Mouse (Mus musculus) spleen, adult 2 months (tissue): ENCODE data around the gene Scel. TPM values are rescaled to one million over a fixed set of nuclear protein-coding genes. Genes with fewer than 3 reads are reported as not detected.

Experiments
- DNase-seq, 2 experiments: peaks; one replicate each; pipeline versions ENCODE4 v3.0.0 to v3.0.0-alpha.2; 2012 to 2021; ENCODE audit warnings: low spot score in 2 of 2, low read depth in 1 of 2
- H3K27ac ChIP-seq: fragments of 200-500 bp; 2 replicates; pipeline ENCODE4 v1.5.1; 2012; ENCODE audit warnings: low read length, inconsistent platforms; ENCODE audit not compliant: insufficient read depth
- H3K27me3 ChIP-seq: fragments of 200-500 bp; 2 replicates; pipeline ENCODE4 v1.6.1; 2012; ENCODE audit warnings: mild to moderate bottlenecking, moderate library complexity, low read length, inconsistent platforms; ENCODE audit not compliant: control insufficient read depth, insufficient read depth
- H3K36me3 ChIP-seq: fragments of 200-500 bp; 2 replicates; pipeline ENCODE4 v1.6.1; 2012; ENCODE audit warnings: mild to moderate bottlenecking, low read length, inconsistent platforms; ENCODE audit not compliant: control insufficient read depth, insufficient read depth
- H3K4me1 ChIP-seq: fragments of 200-500 bp; 2 replicates; pipeline ENCODE4 v1.6.1; 2011; ENCODE audit warnings: inconsistent platforms; ENCODE audit not compliant: control insufficient read depth, insufficient read depth, insufficient read length
- H3K4me3 ChIP-seq: fragments of 200-500 bp; 2 replicates; pipeline ENCODE4 v1.5.1; 2011; ENCODE audit warnings: mild to moderate bottlenecking, inconsistent platforms; ENCODE audit not compliant: insufficient read depth, insufficient read length; ENCODE audit errors: extremely low read depth
- CTCF ChIP-seq: fragments of 200-500 bp; IDR thresholded peaks from 2 replicates; pipeline ENCODE4 v1.5.1; 2011; ENCODE audit warnings: mild to moderate bottlenecking, inconsistent platforms; ENCODE audit not compliant: insufficient read depth, insufficient read length, insufficient replicate concordance; ENCODE audit errors: extremely low read depth
- POLR2A ChIP-seq: fragments of 200-500 bp; IDR thresholded peaks from 2 replicates; pipeline ENCODE4 v1.6.1; 2011; ENCODE audit warnings: low read depth, low read length, inconsistent platforms
- WGBS: fragments of 180-500 bp; shearing (Covaris S2); methylation state at CpG from one replicate; pipeline ENCODE4 v1.1.7; 2018; 5-methylcytosine and 5-hydroxymethylcytosine counted together
- polyA plus RNA-seq: library from polyadenylated mRNA; depleted of rRNA; stranded (reverse); fragments of >200 nt; gene quantifications from 2 replicates; pipeline ENCODE4 v1.2.3, GENCODE M21; 2012

The Scel gene
- polyA plus RNA-seq, 1 experiment: 0.11 TPM

- no peak overlapping the region for H3K4me3 ChIP-seq
- H3K27me3 ChIP-seq: no peaks in the 10 kb centered on the region
- TF ChIP-seq POLR2A: no peak
- no peak for TF ChIP-seq CTCF
- no peak overlapping the region for H3K27ac ChIP-seq
- H3K4me1 ChIP-seq: peaks cover 9% of the 10 kb centered on the region
- no peak for DNase-seq
- no peaks in the 10 kb centered on the region for H3K36me3 ChIP-seq
- 45% methylated on average over 4 of the region's 4 CpGs for WGBS
Observed at GRCm38 (mm10) chr14:103649302-103649701, 136.2 kb downstream of the Scel start.

- TF ChIP-seq POLR2A: peak; percentile 78
- no peak for TF ChIP-seq CTCF
- 1% methylated on average over 32 of the region's 32 CpGs for WGBS
- peak; percentile 83 to 97 for DNase-seq
- H3K27ac ChIP-seq: peak within 1 kb of the TSS; percentile 88
- H3K27me3 ChIP-seq: no peaks in the 10 kb centered on the region
- H3K4me3 ChIP-seq: peak within 1 kb of the TSS; percentile 82
- H3K36me3 ChIP-seq: no peaks in the 10 kb centered on the region
- peaks cover 9% of the 10 kb centered on the region for H3K4me1 ChIP-seq
Observed at GRCm38 (mm10) chr14:103649896-103650334, 136.8 kb downstream of the Scel start, which contains the start of gene Slain1. TSS of gene Slain1 (plus strand) at chr14:103650228.

GRCm38 (mm10) chr14:103650413-103651101 lies 137.4 kb downstream of the Scel start:
- no peaks in the 10 kb centered on the region for H3K36me3 ChIP-seq
- 1% methylated on average over 59 of the region's 67 CpGs for WGBS
- TF ChIP-seq POLR2A (no peak), CTCF (no peak)
- no peaks in the 10 kb centered on the region for H3K27me3 ChIP-seq
- peaks cover 9% of the 10 kb centered on the region for H3K4me1 ChIP-seq
- peak; percentile 40 to 75 for DNase-seq
- peak overlapping the region; percentile 88 for H3K27ac ChIP-seq
- H3K4me3 ChIP-seq: peak overlapping the region; percentile 82

- Histone ChIP-seq H3K36me3 (no peaks in the 10 kb centered on the region), H3K4me3 (peak overlapping the region; percentile 82), H3K27ac (peak overlapping the region; percentile 88), H3K27me3 (no peaks in the 10 kb centered on the region), H3K4me1 (peaks cover 9% of the 10 kb centered on the region)
- no peak for DNase-seq
- WGBS: 1% methylated on average over 11 of the region's 11 CpGs
- TF ChIP-seq POLR2A (no peak), CTCF (no peak)
Observed at GRCm38 (mm10) chr14:103651106-103651505, 138.0 kb downstream of the Scel start.

- DNase-seq: no peak
- Histone ChIP-seq H3K36me3 (no peaks in the 10 kb centered on the region), H3K4me1 (peaks cover 9% of the 10 kb centered on the region), H3K27me3 (no peaks in the 10 kb centered on the region), H3K27ac (peak overlapping the region; percentile 11; the same call in 1 of the 2 replicates), H3K4me3 (peak overlapping the region; percentile 82)
- 12% methylated on average over 2 of the region's 2 CpGs for WGBS
- TF ChIP-seq POLR2A: no peak
- no peak for TF ChIP-seq CTCF
Observed at GRCm38 (mm10) chr14:103651562-103651961, 138.4 kb downstream of the Scel start.

- TF ChIP-seq POLR2A (no peak), CTCF (no peak)
- Histone ChIP-seq H3K27ac (no peak overlapping the region), H3K4me1 (peaks cover 9% of the 10 kb centered on the region), H3K4me3 (no peak overlapping the region), H3K36me3 (no peaks in the 10 kb centered on the region), H3K27me3 (no peaks in the 10 kb centered on the region)
- 74% methylated on average over 5 of the region's 5 CpGs for WGBS
- DNase-seq: no peak
Observed at GRCm38 (mm10) chr14:103652524-103652923, 139.4 kb downstream of the Scel start.

- Histone ChIP-seq H3K27ac (peak overlapping the region; percentile 75), H3K36me3 (peaks cover 5% of the 10 kb centered on the region), H3K4me1 (peaks cover 9% of the 10 kb centered on the region), H3K4me3 (peak overlapping the region; percentile 61), H3K27me3 (no peaks in the 10 kb centered on the region)
- WGBS: 6% methylated on average over 5 of the region's 5 CpGs
- no peak for DNase-seq
- TF ChIP-seq POLR2A: no peak
- no peak for TF ChIP-seq CTCF
Observed at GRCm38 (mm10) chr14:103653800-103654199, 140.7 kb downstream of the Scel start.
